Mouse (Mus musculus): ENCODE data around the gene Dnajb4. TPM values are rescaled to one million over a fixed set of nuclear protein-coding genes. Genes with fewer than 3 reads are reported as not detected.
"Not testable (repeated sequence)": the region's sequence is repeated elsewhere in the genome, so short reads cannot be mapped to it uniquely, and the experiment has no call there.

The Dnajb4 gene
- total RNA-seq, 1 experiment = 8.6 TPM

DNA sequence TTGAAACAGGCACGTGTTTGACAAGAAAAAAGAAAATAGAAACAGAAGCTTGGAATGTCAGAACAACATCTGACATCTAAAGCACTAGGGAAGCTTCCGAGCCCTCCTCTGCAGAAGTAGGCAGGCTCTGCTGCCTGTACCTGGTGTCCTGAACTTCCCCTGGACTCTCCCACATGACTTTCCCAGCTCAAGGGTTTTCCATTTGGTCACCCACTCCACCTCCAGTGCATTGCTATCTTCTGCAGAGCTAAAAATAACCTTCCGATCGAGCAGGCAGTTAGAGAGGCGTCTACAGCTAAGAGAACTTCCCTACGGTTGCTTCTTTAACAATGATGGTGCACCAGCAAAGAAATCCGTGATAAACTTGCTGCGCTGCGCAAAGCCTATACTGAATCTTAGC, 76.5 kb downstream of the Dnajb4 start:
- TF ChIP-seq ZC3H11A (IDR thresholded peaks at IDR 0.05; ENCODE audit: borderline replicate concordance, low read depth, low read length) (no peak), ZNF384 (IDR thresholded peaks at IDR 0.05; ENCODE audit: low read depth, low read length) (no peak), MAFK (IDR thresholded peaks at IDR 0.05; ENCODE audit: insufficient read depth, low read depth, low read length) (no peak), HCFC1 (IDR thresholded peaks at IDR 0.05; ENCODE audit: borderline replicate concordance, insufficient read depth, low read length) (no peak), CHD2 (IDR thresholded peaks at IDR 0.05; ENCODE audit: low read depth, low read length) (no peak)
- no peak for DNase-seq (ENCODE audit: low read depth, low spot score)
- in situ Hi-C loops (cut with MboI; ENCODE audit: low sequenced_read_pairs in 2 of 2, unreplicated experiment in 2 of 2) = no loop called here
- Histone ChIP-seq H3K9me3 (ENCODE audit: control insufficient read depth, insufficient read depth, low read depth, low read length) (no peaks in the 10 kb centered on the region), H3K9ac (ENCODE audit: insufficient read depth, low read depth, low read length, poor library complexity, severe bottlenecking) (no peak overlapping the region), H3K36me3 (ENCODE audit: control insufficient read depth, insufficient read depth, low read length, poor library complexity, severe bottlenecking) (no peaks in the 10 kb centered on the region), H3K4me3 (ENCODE audit: insufficient read depth in 1 of 2, low read depth in 1 of 2, low read length in 2 of 2, poor library complexity in 1 of 2, severe bottlenecking in 1 of 2) (no peak overlapping the region), H3K4me1 (ENCODE audit: control insufficient read depth in 2 of 2, insufficient read depth in 2 of 2, low read length in 2 of 2, poor library complexity in 1 of 2) (no peaks in the 10 kb centered on the region), H3K27ac (ENCODE audit: insufficient read depth, low read depth, low read length, poor library complexity, severe bottlenecking) (no peak overlapping the region)

DNA sequence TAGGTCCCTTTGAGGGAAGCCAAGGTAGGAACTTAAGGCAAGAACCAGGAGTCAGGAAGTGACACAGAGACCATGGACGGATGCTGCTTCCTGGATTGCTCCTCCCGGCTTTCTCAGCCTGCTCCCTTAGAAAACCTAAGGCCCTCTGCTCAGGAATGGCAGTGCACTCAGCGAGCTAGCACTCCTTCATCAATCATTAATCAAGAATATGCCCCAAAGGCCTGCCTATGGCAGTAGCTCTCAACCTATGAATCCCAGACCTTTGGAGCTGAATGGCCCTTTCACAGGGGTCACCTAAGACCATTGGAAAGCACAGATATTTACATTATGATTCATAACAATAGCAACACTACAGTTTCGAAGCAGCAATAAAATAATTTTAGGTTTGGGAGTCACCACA, 79.1 kb downstream of the Dnajb4 start:
- H3K36me3 ChIP-seq (ENCODE audit: control insufficient read depth, insufficient read depth, low read length, poor library complexity, severe bottlenecking) = no peaks in the 10 kb centered on the region
- TF ChIP-seq ZNF384 (IDR thresholded peaks at IDR 0.05; ENCODE audit: low read depth, low read length) (no peak), HCFC1 (IDR thresholded peaks at IDR 0.05; ENCODE audit: borderline replicate concordance, insufficient read depth, low read length) (no peak), ZC3H11A (IDR thresholded peaks at IDR 0.05; ENCODE audit: borderline replicate concordance, low read depth, low read length) (no peak), MAFK (IDR thresholded peaks at IDR 0.05; ENCODE audit: insufficient read depth, low read depth, low read length) (no peak), CHD2 (IDR thresholded peaks at IDR 0.05; ENCODE audit: low read depth, low read length) (no peak)
- H3K4me1 ChIP-seq (ENCODE audit: control insufficient read depth in 2 of 2, insufficient read depth in 2 of 2, low read length in 2 of 2, poor library complexity in 1 of 2) = no peaks in the 10 kb centered on the region
- no peaks in the 10 kb centered on the region for H3K9me3 ChIP-seq (ENCODE audit: control insufficient read depth, insufficient read depth, low read depth, low read length)
- H3K27ac ChIP-seq (ENCODE audit: insufficient read depth, low read depth, low read length, poor library complexity, severe bottlenecking) = no peak overlapping the region
- H3K9ac ChIP-seq (ENCODE audit: insufficient read depth, low read depth, low read length, poor library complexity, severe bottlenecking) = no peak overlapping the region
- no peak for DNase-seq (ENCODE audit: low read depth, low spot score)
- in situ Hi-C loops (cut with MboI; ENCODE audit: low sequenced_read_pairs in 2 of 2, unreplicated experiment in 2 of 2) = no loop called here
- H3K4me3 ChIP-seq (ENCODE audit: insufficient read depth in 1 of 2, low read depth in 1 of 2, low read length in 2 of 2, poor library complexity in 1 of 2, severe bottlenecking in 1 of 2) = no peak overlapping the region

DNA sequence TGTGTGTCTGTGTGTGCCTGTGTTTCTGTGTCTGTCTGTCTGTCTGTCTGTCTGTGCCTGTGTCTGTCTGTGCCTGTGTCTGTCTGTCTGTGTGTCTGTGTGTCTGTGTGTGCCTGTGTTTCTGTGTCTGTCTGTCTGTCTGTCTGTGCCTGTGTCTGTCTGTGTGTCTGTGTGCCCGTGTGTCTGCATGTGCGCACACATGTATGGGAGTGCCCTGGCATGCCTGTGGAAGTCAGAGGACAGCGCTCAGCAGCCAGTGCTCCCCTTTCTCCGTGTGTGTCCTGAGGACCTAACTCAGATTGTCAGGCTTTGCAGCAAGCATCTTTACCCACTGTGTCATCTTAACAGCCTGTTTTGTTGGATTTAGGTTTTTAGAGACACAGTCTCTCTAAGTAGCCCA, 80.7 kb downstream of the Dnajb4 start:
- H3K36me3 ChIP-seq (ENCODE audit: control insufficient read depth, insufficient read depth, low read length, poor library complexity, severe bottlenecking); H3K4me1 ChIP-seq (ENCODE audit: control insufficient read depth in 2 of 2, insufficient read depth in 2 of 2, low read length in 2 of 2, poor library complexity in 1 of 2); H3K9me3 ChIP-seq (ENCODE audit: control insufficient read depth, insufficient read depth, low read depth, low read length); H3K9ac ChIP-seq (ENCODE audit: insufficient read depth, low read depth, low read length, poor library complexity, severe bottlenecking); H3K27ac ChIP-seq (ENCODE audit: insufficient read depth, low read depth, low read length, poor library complexity, severe bottlenecking); in situ Hi-C loops (cut with MboI; ENCODE audit: low sequenced_read_pairs in 2 of 2, unreplicated experiment in 2 of 2); DNase-seq (ENCODE audit: low read depth, low spot score); H3K4me3 ChIP-seq (ENCODE audit: insufficient read depth in 1 of 2, low read depth in 1 of 2, low read length in 2 of 2, poor library complexity in 1 of 2, severe bottlenecking in 1 of 2): not testable (repeated sequence)

DNA sequence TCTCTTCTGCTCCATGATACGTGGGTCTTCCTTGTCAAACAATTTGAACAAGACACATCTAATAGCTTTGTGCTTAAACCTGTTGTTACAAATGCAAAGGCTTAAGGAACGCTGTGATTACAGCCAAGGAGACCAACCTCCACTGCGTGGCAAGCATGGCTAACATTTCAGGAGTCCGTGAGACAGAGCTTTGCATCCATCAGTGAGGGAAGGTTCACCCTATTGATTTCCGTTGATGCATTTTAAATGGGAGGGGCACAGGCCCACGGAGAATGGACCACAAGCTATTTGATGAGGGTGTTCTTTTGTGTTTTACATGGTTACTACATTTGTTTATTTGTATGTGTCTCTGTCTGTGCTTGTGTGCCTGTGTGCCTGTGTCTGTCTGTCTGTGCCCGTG, 81.5 kb downstream of the Dnajb4 start:
- no peak for DNase-seq (ENCODE audit: low read depth, low spot score)
- TF ChIP-seq ZNF384 (IDR thresholded peaks at IDR 0.05; ENCODE audit: low read depth, low read length) (no peak), ZC3H11A (IDR thresholded peaks at IDR 0.05; ENCODE audit: borderline replicate concordance, low read depth, low read length) (no peak), MAFK (IDR thresholded peaks at IDR 0.05; ENCODE audit: insufficient read depth, low read depth, low read length) (no peak), CHD2 (IDR thresholded peaks at IDR 0.05; ENCODE audit: low read depth, low read length) (no peak), HCFC1 (IDR thresholded peaks at IDR 0.05; ENCODE audit: borderline replicate concordance, insufficient read depth, low read length) (no peak)
- no peak overlapping the region for H3K9ac ChIP-seq (ENCODE audit: insufficient read depth, low read depth, low read length, poor library complexity, severe bottlenecking)
- no peaks in the 10 kb centered on the region for H3K4me1 ChIP-seq (ENCODE audit: control insufficient read depth in 2 of 2, insufficient read depth in 2 of 2, low read length in 2 of 2, poor library complexity in 1 of 2)
- no peak overlapping the region for H3K4me3 ChIP-seq (ENCODE audit: insufficient read depth in 1 of 2, low read depth in 1 of 2, low read length in 2 of 2, poor library complexity in 1 of 2, severe bottlenecking in 1 of 2)
- H3K36me3 ChIP-seq (ENCODE audit: control insufficient read depth, insufficient read depth, low read length, poor library complexity, severe bottlenecking) = no peaks in the 10 kb centered on the region
- in situ Hi-C loops (cut with MboI; ENCODE audit: low sequenced_read_pairs in 2 of 2, unreplicated experiment in 2 of 2) = no loop called here
- no peak overlapping the region for H3K27ac ChIP-seq (ENCODE audit: insufficient read depth, low read depth, low read length, poor library complexity, severe bottlenecking)
- no peaks in the 10 kb centered on the region for H3K9me3 ChIP-seq (ENCODE audit: control insufficient read depth, insufficient read depth, low read depth, low read length)

Other genes with a start within 250 kb of the Dnajb4 start
- gene Gipc2, start 44.1 kb downstream of the Dnajb4 start, total RNA-seq (2012; rRNA removed) = 0.76 and 0.95 TPM in 2 replicates
- gene Fubp1, start 120 bp upstream of the Dnajb4 start, total RNA-seq (2012; rRNA removed) = 242 and 244 TPM in 2 replicates
- 2.6 and 3.1 TPM in 2 replicates for gene Nexn, start 56.0 kb upstream of the Dnajb4 start, total RNA-seq (2012; rRNA removed)
- 28.7 and 35.2 TPM in 2 replicates for gene Miga1, start 130.1 kb upstream of the Dnajb4 start, total RNA-seq (2012; rRNA removed)
- 47.9 and 49.5 TPM in 2 replicates for gene Usp33, start 136.2 kb upstream of the Dnajb4 start, total RNA-seq (2012; rRNA removed)
- gene Zzz3, start 185.2 kb upstream of the Dnajb4 start, total RNA-seq (2012; rRNA removed) = 36.3 and 40.9 TPM in 2 replicates

Data from ES-E14 (cell line).